Mouse (Mus musculus): ENCODE data around the gene Tmem200a. TPM values are rescaled to one million over a fixed set of nuclear protein-coding genes. Genes with fewer than 3 reads are reported as not detected.

Gene Tmem200a
- polyA plus RNA-seq, 1 experiment = 27.3 TPM

DNA sequence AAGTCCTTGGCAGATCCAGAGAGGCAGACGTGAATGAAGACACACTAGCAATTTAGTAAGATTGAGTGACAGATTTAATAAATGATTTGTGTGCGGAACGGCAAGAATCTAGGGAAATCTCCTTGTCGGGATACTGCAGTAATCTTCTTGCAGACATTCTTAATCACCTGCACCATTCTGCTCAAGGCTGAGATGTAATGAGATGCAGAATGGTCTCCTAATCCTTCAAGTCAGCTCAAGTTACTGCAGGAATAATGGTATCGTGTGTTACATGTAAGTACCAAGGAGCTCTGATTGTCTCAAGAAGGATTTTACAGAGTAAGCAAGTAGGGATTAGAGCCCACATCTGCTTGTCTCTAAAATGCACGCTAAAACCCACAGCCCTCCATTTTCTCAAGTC lies 210.1 kb downstream of the Tmem200a start:
- peak; percentile 47 for DNase-seq (ENCODE audit: low read depth)
- TF ChIP-seq POLR2A (IDR thresholded peaks at IDR 0.05; ENCODE audit: borderline replicate concordance, extremely low read depth, insufficient read depth, insufficient read length, poor library complexity, severe bottlenecking) (no peak), CTCF (IDR thresholded peaks at IDR 0.05; ENCODE audit: borderline replicate concordance, extremely low read depth, insufficient read depth, insufficient read length) (no peak)

Other genes starting within 250 kb of the Tmem200a start
- gene Gm9767, start 797 bp downstream of the Tmem200a start, polyA plus RNA-seq (2012; rRNA removed) = 0.76 and 0.98 TPM in 2 replicates
- gene Samd3, start 150.7 kb upstream of the Tmem200a start, polyA plus RNA-seq (2012; rRNA removed) = 4.1 and 5.1 TPM in 2 replicates

Data from brain, embryonic 14.5 days (tissue).